Mouse (Mus musculus) frontal cortex, postnatal 10 days (tissue): ENCODE measurements at regions not wholly inside any gene's neighbourhood (a gene's known extent, or its start where the extent isn't known, plus 50 kb on each side); places are given as distances from the start of the nearest gene placed in this dataset.

Source experiments
- DNase-seq, 2 experiments: peaks; one replicate each; pipeline ENCODE4 v3.0.0; 2022; ENCODE audit warnings: low spot score in 2 of 2, mixed read lengths in 1 of 2

GRCm38 (mm10) chr9:63850316-63850693 lies 92.5 kb upstream of the Smad3 start:
- DNase-seq: no peak

DNA sequence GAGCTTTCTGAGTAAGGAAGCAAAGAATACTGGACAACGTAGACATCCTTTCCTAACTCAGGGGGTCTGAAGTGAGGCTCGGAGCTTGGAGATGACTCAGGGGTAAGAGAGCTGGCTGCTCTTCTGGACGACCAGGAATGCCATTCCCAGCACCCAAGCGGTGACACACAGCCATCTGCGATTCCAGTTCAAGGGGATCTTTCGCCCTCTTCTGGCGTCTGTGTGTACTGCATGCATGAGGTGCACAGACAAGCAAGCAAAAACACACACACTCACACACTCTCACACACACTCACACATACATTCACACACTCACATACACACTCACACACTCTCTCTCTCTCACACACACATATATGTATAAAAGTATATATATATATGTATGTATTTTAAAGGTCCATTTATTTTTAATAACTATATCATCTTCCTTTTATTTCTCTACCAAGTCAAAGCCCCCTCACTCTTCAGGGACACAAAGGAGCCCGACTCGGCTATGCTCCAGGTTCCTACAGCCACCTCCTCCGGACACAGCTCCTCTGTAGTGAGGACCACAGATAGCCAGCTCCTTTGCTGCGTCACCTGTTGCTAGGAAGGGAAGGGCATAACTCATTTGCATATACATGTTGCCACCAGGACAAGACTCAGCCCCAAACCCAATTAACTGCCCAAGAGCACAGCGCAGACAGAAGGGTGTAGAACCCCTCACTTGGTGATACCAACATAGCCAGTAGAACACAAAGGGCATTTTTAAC lies 91.9 kb upstream of the Smad3 start:
- DNase-seq: no peak

GRCm38 (mm10) chr9:63843883-63844485 lies 86.2 kb upstream of the Smad3 start:
- peak in 1 of 2 experiments; percentile 69 for DNase-seq

- no peak for DNase-seq
Observed at GRCm38 (mm10) chr9:63843431-63843830, 85.6 kb upstream of the Smad3 start.

GRCm38 (mm10) chr9:63841102-63841501 lies 83.3 kb upstream of the Smad3 start:
- DNase-seq: no peak

- DNase-seq: no peak
Observed at GRCm38 (mm10) chr9:63838996-63839772, 81.4 kb upstream of the Smad3 start.

- DNase-seq: no peak
Observed at GRCm38 (mm10) chr9:63837552-63837951, 79.8 kb upstream of the Smad3 start.

DNA sequence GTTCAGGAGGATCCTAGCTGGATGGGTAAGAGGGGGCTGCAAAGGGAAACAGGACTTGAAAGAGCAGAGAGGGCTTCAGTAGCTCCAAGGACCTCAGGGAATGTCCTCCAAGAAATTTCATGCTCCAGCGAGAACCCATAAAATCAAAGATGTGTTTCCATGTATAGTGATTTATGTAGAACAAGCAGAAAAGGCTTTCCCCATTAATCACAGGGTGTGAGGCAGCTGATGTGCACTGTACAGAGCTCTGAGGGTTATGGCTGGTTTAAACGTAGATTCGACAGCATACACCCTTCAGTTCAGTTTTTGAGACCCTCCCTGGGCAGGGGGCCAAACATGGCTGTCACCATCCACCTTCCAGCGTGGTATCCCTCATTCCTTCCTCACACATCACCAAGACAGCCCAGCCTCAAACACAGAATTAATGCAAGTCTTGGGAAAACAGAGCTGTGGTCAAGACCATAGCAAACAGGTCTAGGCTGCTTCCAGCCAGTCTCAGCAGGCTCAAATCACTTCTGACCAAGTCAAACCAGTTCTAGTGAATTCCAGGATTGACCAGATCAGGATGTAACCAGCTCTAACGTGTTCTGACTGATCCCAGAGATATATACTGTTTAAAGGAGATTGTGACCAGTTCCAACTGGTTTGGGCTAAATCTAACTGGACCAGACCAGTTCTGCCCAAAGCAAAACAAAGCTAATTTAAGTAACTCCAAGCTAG lies 78.9 kb upstream of the Smad3 start:
- DNase-seq: no peak

GRCm38 (mm10) chr9:63836036-63836435 lies 78.2 kb upstream of the Smad3 start:
- no peak for DNase-seq

DNA sequence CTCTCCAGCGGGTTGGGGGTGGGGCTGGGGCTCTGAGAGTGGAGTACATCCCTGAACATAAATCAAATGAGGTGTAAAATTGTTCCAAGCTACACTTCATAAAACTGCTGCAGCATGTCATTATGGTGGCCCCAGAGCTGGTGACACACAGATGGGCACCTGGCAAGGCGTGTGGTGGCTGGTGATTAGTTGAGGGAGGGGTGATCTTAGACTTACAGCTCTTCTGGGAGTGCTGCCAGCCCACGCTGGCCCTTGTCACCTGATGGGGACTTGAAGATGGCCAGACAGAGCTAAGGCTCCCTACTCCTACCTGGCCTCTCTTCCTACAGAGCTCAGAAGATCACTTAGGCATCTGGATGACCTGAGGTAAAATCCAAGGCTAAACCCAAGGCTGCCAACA lies 76.6 kb upstream of the Smad3 start:
- DNase-seq: no peak

GRCm38 (mm10) chr9:63818163-63818562 lies 60.4 kb upstream of the Smad3 start:
- no peak for DNase-seq

GRCm38 (mm10) chr9:63816540-63816939 lies 58.7 kb upstream of the Smad3 start:
- DNase-seq: no peak

DNA sequence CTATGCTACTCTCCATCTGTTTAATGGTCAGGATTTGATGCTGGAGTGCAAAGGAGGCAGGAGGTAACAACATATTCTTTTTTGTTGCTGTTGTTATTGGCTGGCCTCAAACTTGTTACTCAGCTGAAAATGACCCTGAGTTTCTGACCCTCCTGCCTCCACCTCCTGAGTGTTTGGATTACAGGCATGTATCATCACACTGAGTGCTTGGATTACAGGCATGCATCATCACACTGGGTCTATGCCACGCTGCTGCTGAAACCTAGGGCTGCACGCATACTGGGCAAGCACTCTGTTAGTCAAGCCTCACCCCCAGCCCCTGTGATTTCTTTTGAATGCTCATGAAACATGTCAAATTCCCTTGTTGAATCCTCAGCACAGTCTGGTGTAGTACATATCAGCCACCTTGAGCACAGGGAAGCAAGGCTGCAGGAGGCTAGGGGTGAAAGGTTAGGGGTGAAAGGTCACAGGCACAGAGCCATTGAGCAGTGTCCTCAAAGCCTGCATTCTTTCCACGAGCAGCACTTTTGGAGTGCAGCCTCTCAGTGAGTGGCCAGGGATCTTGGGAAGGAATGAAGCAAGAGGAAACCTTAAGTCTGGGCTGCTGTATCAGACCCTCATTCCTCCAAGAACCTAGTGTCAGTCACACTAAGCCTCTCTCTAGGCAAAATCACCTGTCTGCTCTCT lies 52.2 kb upstream of the Smad3 start:
- no peak for DNase-seq
